Mouse (Mus musculus) frontal cortex, postnatal 14 days (tissue): Measurements from ENCODE around the gene Ptpre.
"Not testable (repeated sequence)": the region's sequence is repeated elsewhere in the genome, so short reads cannot be mapped to it uniquely, and the experiment has no call there.

Source experiments
- DNase-seq, 2 experiments: peaks; one replicate each; pipeline ENCODE4 v3.0.0; 2022; ENCODE audit warnings: low spot score in 2 of 2

Gene Ptpre

GRCm38 (mm10) chr7:135534548-135535189, 2.6 kb upstream of the Ptpre start:
- no peak for DNase-seq

GRCm38 (mm10) chr7:135535908-135536307, 1.4 kb upstream of the Ptpre start:
- no peak for DNase-seq

GRCm38 (mm10) chr7:135537948-135538741, 864 bp downstream of the Ptpre start:
- DNase-seq, result peak in 1 of 2 experiments; percentile 38

GRCm38 (mm10) chr7:135539429-135539828, 2.1 kb downstream of the Ptpre start:
- no peak for DNase-seq

- no peak for DNase-seq
These were observed 5.0 kb downstream of the Ptpre start for GRCm38 (mm10) chr7:135542235-135542634.

- no peak for DNase-seq
These were observed 5.8 kb downstream of the Ptpre start for GRCm38 (mm10) chr7:135543033-135543432.

- no peak for DNase-seq
These were observed 7.0 kb downstream of the Ptpre start for GRCm38 (mm10) chr7:135544321-135544720.

GRCm38 (mm10) chr7:135545957-135546356, 8.7 kb downstream of the Ptpre start:
- no peak for DNase-seq

GRCm38 (mm10) chr7:135546530-135546929, 9.2 kb downstream of the Ptpre start:
- DNase-seq, result no peak

- no peak for DNase-seq
These were observed 11.2 kb downstream of the Ptpre start for GRCm38 (mm10) chr7:135548434-135548833.

- no peak for DNase-seq
These were observed 14.3 kb downstream of the Ptpre start for GRCm38 (mm10) chr7:135551547-135551946.

- DNase-seq, result no peak
These were observed 16.3 kb downstream of the Ptpre start for GRCm38 (mm10) chr7:135553550-135553949.

GRCm38 (mm10) chr7:135556663-135557402, 19.6 kb downstream of the Ptpre start:
- no peak for DNase-seq

- DNase-seq, result no peak
These were observed 23.0 kb downstream of the Ptpre start for GRCm38 (mm10) chr7:135560280-135560679.

GRCm38 (mm10) chr7:135564022-135564421, 26.7 kb downstream of the Ptpre start:
- no peak for DNase-seq

- DNase-seq, result no peak
These were observed 28.7 kb downstream of the Ptpre start for GRCm38 (mm10) chr7:135566013-135566412.

GRCm38 (mm10) chr7:135567582-135567981, 30.3 kb downstream of the Ptpre start:
- DNase-seq, result no peak

- DNase-seq, result no peak
These were observed 31.3 kb downstream of the Ptpre start for GRCm38 (mm10) chr7:135568550-135568949.

GRCm38 (mm10) chr7:135571392-135571791, 34.1 kb downstream of the Ptpre start:
- no peak for DNase-seq

- no peak for DNase-seq
These were observed 34.8 kb downstream of the Ptpre start for GRCm38 (mm10) chr7:135571951-135572559.

GRCm38 (mm10) chr7:135575319-135576069, 38.2 kb downstream of the Ptpre start:
- DNase-seq, result not testable (repeated sequence)
